Mouse (Mus musculus) embryonic facial prominence, embryonic 13.5 days (tissue): Measurements from ENCODE around the gene Olfr1389. TPM values are rescaled to one million over a fixed set of nuclear protein-coding genes. Genes with fewer than 3 reads are reported as not detected.

Source experiments
- polyA plus RNA-seq: library from polyadenylated mRNA; unstranded; fragments of >200 nt; fragmentation: Nextera tagmentation; extraction: Ambion mirVana; gene quantifications from 2 replicates; pipeline ENCODE4 v1.2.1, GENCODE M21; 2015

Gene Olfr1389
- polyA plus RNA-seq, 1 experiment from 2014 or later, result not detected

Other genes starting within 250 kb of the Olfr1389 start
- 0.51 and 0.81 TPM in 2 replicates for gene Btnl9, start 235.9 kb upstream of the Olfr1389 start, polyA plus RNA-seq
- 41.7 and 46.5 TPM in 2 replicates for gene Zfp62, start 219.8 kb upstream of the Olfr1389 start, polyA plus RNA-seq
- 53.5 and 56.7 TPM in 2 replicates for gene Mgat1, start 178.9 kb upstream of the Olfr1389 start, polyA plus RNA-seq
- gene Olfr1393, start 144.8 kb upstream of the Olfr1389 start, polyA plus RNA-seq, result not detected in 2 replicates
- not detected in 2 replicates for gene Olfr1392, start 137.8 kb upstream of the Olfr1389 start, polyA plus RNA-seq
- not detected in 2 replicates for gene Olfr10, start 118.3 kb upstream of the Olfr1389 start, polyA plus RNA-seq
- gene Olfr1391, start 100.3 kb upstream of the Olfr1389 start, polyA plus RNA-seq, result 0.10 TPM in 1 of 2 replicates, not detected in the other
- gene Olfr1390, start 87.9 kb upstream of the Olfr1389 start, polyA plus RNA-seq, result not detected in 2 replicates
- 0.11 TPM in 2 replicates for gene Olfr1388, start 13.6 kb downstream of the Olfr1389 start, polyA plus RNA-seq
- gene Olfr1387, start 32.3 kb downstream of the Olfr1389 start, polyA plus RNA-seq, result not detected in 2 replicates
- gene Olfr1386, start 42.0 kb downstream of the Olfr1389 start, polyA plus RNA-seq, result not detected in 2 replicates
- gene Olfr1385, start 66.0 kb downstream of the Olfr1389 start, polyA plus RNA-seq, result not detected in 2 replicates
- gene Olfr1384, start 83.7 kb downstream of the Olfr1389 start, polyA plus RNA-seq, result 0.08 TPM in 1 of 2 replicates, not detected in the other
- not detected in 2 replicates for gene Olfr1383, start 96.6 kb downstream of the Olfr1389 start, polyA plus RNA-seq
- gene Olfr1382, start 105.2 kb downstream of the Olfr1389 start, polyA plus RNA-seq, result not detected in 2 replicates
- not detected in 2 replicates for gene Olfr1381, start 120.4 kb downstream of the Olfr1389 start, polyA plus RNA-seq
- gene Olfr1380, start 133.8 kb downstream of the Olfr1389 start, polyA plus RNA-seq, result not detected in 2 replicates
- 4.1 and 4.5 TPM in 2 replicates for gene Flt4, start 186.2 kb downstream of the Olfr1389 start, polyA plus RNA-seq
- not detected in 2 replicates for gene Scgb3a1, start 240.5 kb downstream of the Olfr1389 start, polyA plus RNA-seq